Mouse (Mus musculus): ENCODE measurements around the gene Bcas3. TPM values are rescaled to one million over a fixed set of nuclear protein-coding genes. Genes with fewer than 3 reads are reported as not detected.
A peak's percentile ranks its signal among the peaks of the same experiment; 100 is the strongest.

The Bcas3 gene
- polyA plus RNA-seq, 1 experiment from 2014 or later, result 28.5 TPM

- H3K9me3 ChIP-seq, result no peaks in the 10 kb centered on the region
- H3K36me3 ChIP-seq, result no peaks in the 10 kb centered on the region
- no peak overlapping the region for H3K27ac ChIP-seq
- H3K4me3 ChIP-seq (replicated peaks), result peak overlapping the region; percentile 29; the same call in 1 of the 2 replicates
- H3K27me3 ChIP-seq, result peaks cover 98% of the 10 kb centered on the region
- no peak for ATAC-seq
- peak overlapping the region; percentile 48; the same call in 1 of the 2 replicates for H3K4me2 ChIP-seq (replicated peaks)
- no peak overlapping the region for H3K9ac ChIP-seq (replicated peaks)
- H3K4me1 ChIP-seq (replicated peaks), result peaks cover 40% of the 10 kb centered on the region
- 5% methylated on average over 38 of the region's 38 CpGs for WGBS
These were observed 475.9 kb downstream of the Bcas3 start for GRCm38 (mm10) chr11:85828691-85829519.

DNA sequence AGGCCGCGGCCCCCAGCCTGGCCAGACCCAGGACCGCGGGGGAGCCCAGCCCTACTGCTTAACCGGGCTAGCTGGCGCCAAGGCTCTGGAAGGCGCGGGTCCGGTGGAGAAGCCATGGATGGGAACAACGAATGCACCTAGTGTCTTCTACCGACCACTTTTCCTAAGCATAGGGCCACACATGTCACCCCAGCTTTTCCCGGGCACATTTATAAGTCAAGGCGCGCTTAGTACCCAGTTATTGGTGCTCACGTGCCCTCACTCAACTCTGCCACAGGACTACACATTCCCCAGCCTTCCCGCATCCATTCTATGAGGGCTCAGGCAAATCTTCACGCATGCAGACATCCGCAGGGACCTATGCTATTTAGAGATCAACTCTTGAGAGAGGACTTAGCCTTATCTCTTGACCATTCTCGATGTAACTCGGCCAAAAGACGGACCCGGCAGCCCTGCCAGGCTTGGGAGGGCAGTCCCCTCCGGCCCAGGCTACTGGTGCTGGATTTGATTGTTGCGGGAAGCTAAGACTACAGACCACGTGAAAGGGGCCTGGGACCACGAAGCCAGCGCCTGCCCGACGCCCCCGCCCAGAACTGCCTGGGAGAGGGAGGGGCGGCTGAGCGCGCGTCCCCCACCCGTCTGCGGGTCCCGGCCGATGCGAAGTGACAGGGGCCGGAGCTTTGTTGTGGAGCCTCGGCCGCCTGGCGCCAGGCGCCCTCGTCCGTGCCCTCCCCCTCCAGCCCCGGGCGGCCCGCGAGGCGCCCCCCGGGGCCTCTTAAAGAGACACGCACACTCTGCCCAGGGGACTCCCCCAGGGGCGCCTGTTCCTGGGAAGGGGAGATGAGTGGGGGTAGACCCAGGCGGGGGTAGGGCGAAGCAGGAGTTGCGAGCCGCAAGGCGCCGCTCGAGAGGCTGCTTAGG is 476.8 kb downstream of the Bcas3 start:
- H3K27ac ChIP-seq, result no peak overlapping the region
- peak overlapping the region; percentile 29 for H3K4me3 ChIP-seq (replicated peaks)
- H3K4me2 ChIP-seq (replicated peaks), result peak overlapping the region; percentile 48
- H3K36me3 ChIP-seq, result no peaks in the 10 kb centered on the region
- ATAC-seq, result no peak
- H3K9ac ChIP-seq (replicated peaks), result no peak overlapping the region
- H3K27me3 ChIP-seq, result peaks cover 98% of the 10 kb centered on the region
- WGBS, result under 1% methylated on average over 61 of the region's 61 CpGs
- peaks cover 40% of the 10 kb centered on the region for H3K4me1 ChIP-seq (replicated peaks)
- H3K9me3 ChIP-seq, result no peaks in the 10 kb centered on the region

GRCm38 (mm10) chr11:85830901-85831341 is 478.0 kb downstream of the Bcas3 start:
- WGBS, result 2% methylated on average over 17 of the region's 17 CpGs
- Histone ChIP-seq H3K27ac (no peak overlapping the region), H3K9ac (replicated peaks) (no peak overlapping the region), H3K27me3 (peaks cover 98% of the 10 kb centered on the region), H3K4me1 (replicated peaks) (peaks cover 40% of the 10 kb centered on the region), H3K36me3 (no peaks in the 10 kb centered on the region), H3K4me2 (replicated peaks) (no peak overlapping the region), H3K9me3 (no peaks in the 10 kb centered on the region), H3K4me3 (replicated peaks) (no peak overlapping the region)
- ATAC-seq, result no peak

GRCm38 (mm10) chr11:85831656-85832230 is 478.8 kb downstream of the Bcas3 start:
- no peak for ATAC-seq

DNA sequence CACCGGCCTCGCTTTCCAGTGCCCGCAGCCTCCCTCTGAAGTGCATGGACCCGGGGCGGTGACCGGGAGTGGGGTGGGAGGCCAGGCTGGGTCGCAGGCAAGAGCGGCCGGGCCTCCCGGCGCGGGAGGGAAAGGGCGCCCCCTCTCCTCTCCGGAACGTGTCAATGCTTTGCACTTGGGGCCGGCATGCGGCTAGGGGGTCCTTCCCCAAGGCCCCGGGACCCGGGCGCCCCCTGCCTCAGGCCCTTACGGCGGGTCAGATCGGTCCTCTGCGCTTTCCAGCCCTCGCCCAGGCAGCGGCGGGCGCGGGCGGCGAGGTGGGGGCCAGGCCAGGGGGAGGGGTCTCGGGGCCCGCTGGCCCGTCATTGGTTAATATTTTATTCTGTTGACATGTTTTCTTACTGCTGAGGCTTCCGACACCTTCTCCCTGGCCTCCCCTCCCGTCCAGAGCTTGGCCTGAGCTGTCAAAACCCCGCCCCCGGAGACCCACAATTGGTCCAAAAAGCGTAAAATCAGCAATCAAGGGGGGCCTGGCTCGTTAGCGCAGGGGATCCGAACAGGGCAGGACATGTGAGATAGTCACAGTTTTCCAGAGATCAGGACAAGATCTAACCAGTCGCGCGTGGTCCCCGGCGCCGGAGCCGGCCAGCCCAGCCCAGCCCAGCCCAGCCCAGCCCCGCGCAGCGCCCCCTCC is 479.4 kb downstream of the Bcas3 start, which contains the start of gene Tbx2:
Gene Tbx2, plus strand, starts transcription at position 321 of the 694 bp plus-strand sequence.
- no peaks in the 10 kb centered on the region for H3K36me3 ChIP-seq
- H3K9me3 ChIP-seq, result no peaks in the 10 kb centered on the region
- under 1% methylated on average over 46 of the region's 52 CpGs for WGBS
- 0 out of 2 replicates have a peak, but pooled peaks have one; percentile 18 for ATAC-seq
- peaks cover 98% of the 10 kb centered on the region for H3K27me3 ChIP-seq
- peak within 1 kb of the TSS; percentile 65 for H3K4me2 ChIP-seq (replicated peaks)
- H3K27ac ChIP-seq, result no peak within 1 kb of the TSS
- peak within 1 kb of the TSS; percentile 52 for H3K9ac ChIP-seq (replicated peaks)
- peak within 1 kb of the TSS; percentile 41 for H3K4me3 ChIP-seq (replicated peaks)
- peaks cover 37% of the 10 kb centered on the region for H3K4me1 ChIP-seq (replicated peaks)

More at GRCm38 (mm10) chr11:85831656-85832230, 478.8 kb downstream of the Bcas3 start:
- Histone ChIP-seq H3K27me3 (peaks cover 98% of the 10 kb centered on the region), H3K4me1 (replicated peaks) (peaks cover 40% of the 10 kb centered on the region), H3K4me3 (replicated peaks) (peak overlapping the region; percentile 41), H3K27ac (no peak overlapping the region), H3K9me3 (no peaks in the 10 kb centered on the region), H3K36me3 (no peaks in the 10 kb centered on the region), H3K9ac (replicated peaks) (no peak overlapping the region), H3K4me2 (replicated peaks) (peak overlapping the region; percentile 65)
- under 1% methylated on average over 33 of the region's 33 CpGs for WGBS

DNA sequence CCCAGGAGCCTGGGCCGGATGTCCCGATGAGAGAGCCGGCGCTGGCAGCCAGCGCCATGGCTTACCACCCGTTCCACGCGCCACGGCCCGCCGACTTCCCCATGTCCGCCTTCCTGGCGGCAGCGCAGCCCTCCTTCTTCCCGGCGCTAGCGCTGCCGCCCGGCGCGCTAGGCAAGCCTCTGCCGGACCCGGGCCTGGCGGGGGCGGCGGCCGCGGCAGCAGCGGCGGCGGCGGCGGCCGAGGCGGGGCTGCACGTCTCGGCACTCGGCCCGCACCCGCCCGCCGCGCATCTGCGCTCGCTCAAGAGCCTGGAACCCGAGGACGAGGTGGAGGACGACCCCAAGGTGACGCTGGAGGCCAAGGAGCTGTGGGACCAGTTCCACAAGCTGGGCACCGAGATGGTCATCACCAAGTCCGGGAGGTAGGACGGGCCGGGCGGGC is 480.1 kb downstream of the Bcas3 start:
- Histone ChIP-seq H3K27me3 (peaks cover 98% of the 10 kb centered on the region), H3K4me1 (replicated peaks) (peaks cover 42% of the 10 kb centered on the region), H3K9ac (replicated peaks) (peak overlapping the region; percentile 52; the same call in 1 of the 2 replicates), H3K36me3 (no peaks in the 10 kb centered on the region), H3K4me3 (replicated peaks) (peak overlapping the region; percentile 41), H3K9me3 (no peaks in the 10 kb centered on the region), H3K27ac (no peak overlapping the region), H3K4me2 (replicated peaks) (peak overlapping the region; percentile 65)
- WGBS, result 0% methylated on average over 32 of the region's 54 CpGs
- ATAC-seq, result no peak

DNA sequence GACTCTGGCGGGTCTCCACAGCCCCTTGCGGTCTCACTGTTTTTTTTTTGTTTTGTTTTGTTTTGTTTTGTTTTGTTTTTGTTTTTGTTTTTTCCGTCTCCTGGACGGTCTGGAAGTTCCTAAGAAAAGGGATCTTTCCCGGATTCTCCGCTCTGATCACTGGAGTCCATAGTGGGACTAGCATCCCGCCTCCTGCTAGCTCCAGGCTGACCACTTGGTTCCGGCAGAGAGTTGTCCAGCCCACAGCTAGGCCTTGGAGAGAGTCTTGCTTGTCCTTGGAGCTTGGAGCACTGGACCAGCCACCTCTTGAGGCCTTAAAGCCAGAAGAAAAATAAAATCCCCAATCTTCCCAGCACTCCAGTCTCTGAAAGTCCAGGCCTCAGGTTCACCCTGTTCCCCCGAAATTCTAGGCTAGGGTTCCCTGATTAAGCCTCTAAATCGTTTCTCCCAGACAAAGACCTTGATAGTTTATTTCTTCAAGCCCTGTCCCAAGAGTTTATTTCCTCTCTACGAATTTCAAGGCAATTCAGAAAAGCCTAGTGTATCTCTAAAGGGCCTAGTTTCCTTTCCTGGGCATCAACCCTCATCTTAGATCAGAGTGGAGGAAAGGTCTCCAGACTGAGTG is 480.9 kb downstream of the Bcas3 start:
- Histone ChIP-seq H3K27ac (no peak overlapping the region), H3K4me1 (replicated peaks) (peaks cover 43% of the 10 kb centered on the region), H3K9me3 (no peaks in the 10 kb centered on the region), H3K4me2 (replicated peaks) (no peak overlapping the region), H3K36me3 (no peaks in the 10 kb centered on the region), H3K4me3 (replicated peaks) (peak overlapping the region; percentile 41), H3K27me3 (peaks cover 98% of the 10 kb centered on the region), H3K9ac (replicated peaks) (no peak overlapping the region)
- ATAC-seq, result no peak
- 1% methylated on average over 11 of the region's 11 CpGs for WGBS

GRCm38 (mm10) chr11:85834386-85834931 is 481.5 kb downstream of the Bcas3 start:
- H3K4me1 ChIP-seq (replicated peaks), result peaks cover 37% of the 10 kb centered on the region
- no peak overlapping the region for H3K27ac ChIP-seq
- H3K9ac ChIP-seq (replicated peaks), result no peak overlapping the region
- H3K4me2 ChIP-seq (replicated peaks), result no peak overlapping the region
- no peak for ATAC-seq
- WGBS, result 3% methylated on average over 17 of the region's 17 CpGs
- no peaks in the 10 kb centered on the region for H3K9me3 ChIP-seq
- H3K4me3 ChIP-seq (replicated peaks), result no peak overlapping the region
- H3K27me3 ChIP-seq, result peaks cover 98% of the 10 kb centered on the region
- no peaks in the 10 kb centered on the region for H3K36me3 ChIP-seq

DNA sequence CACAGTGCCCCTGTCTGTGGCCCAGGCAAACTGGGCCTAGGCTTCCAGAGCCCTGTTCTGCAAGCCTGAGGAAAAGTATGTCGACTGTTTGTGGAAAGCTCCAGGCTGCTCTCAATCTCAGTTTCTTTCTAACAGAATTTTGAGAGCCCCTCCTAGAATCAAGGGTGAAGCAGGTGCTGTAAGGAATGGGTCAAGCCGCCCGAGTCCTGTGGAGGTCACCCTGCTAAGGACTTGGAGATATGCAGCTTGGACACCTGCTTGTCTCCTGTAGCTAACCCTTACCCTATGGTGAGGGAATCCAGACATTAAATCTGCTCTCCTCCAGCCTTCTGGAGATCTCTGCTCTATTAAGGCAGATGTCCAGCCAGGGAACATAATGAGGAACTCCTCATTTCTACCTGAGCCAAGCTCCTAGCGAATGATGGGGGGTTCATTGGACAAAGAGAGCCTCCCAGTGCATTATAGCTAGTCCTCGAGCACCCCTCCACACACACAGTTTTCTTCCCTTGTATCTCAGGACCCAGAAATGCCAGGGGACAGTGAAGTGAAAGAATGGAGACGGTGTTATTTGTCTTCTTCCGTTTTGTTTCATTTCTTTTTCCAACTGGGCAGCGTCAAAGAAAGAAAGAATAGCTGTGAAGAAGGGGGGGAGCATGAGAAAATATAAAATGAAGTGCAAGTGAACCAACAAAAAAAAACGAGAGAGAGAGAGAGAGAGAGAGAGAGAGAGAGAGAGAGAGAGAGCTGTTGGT is 482.2 kb downstream of the Bcas3 start:
- peaks cover 98% of the 10 kb centered on the region for H3K27me3 ChIP-seq
- H3K4me3 ChIP-seq (replicated peaks), result no peak overlapping the region; the same call in 1 of the 2 replicates
- H3K4me1 ChIP-seq (replicated peaks), result peaks cover 30% of the 10 kb centered on the region
- no peaks in the 10 kb centered on the region for H3K36me3 ChIP-seq
- no peaks in the 10 kb centered on the region for H3K9me3 ChIP-seq
- no peak for ATAC-seq
- 1% methylated on average over 9 of the region's 9 CpGs for WGBS
- no peak overlapping the region for H3K27ac ChIP-seq
- H3K4me2 ChIP-seq (replicated peaks), result no peak overlapping the region
- no peak overlapping the region for H3K9ac ChIP-seq (replicated peaks)

Data from midbrain, embryonic 13.5 days (tissue).